Mouse (Mus musculus) urinary bladder, postnatal 25 days (tissue): ENCODE results near the gene Zfp593.

Experiments used
- DNase-seq: peaks from one replicate; pipeline ENCODE4 v3.0.0; 2022; ENCODE audit warnings: low spot score

The Zfp593 gene

GRCm38 (mm10) chr4:134222793-134223600 lies 22.4 kb downstream of the Zfp593 start:
- DNase-seq: no peak

DNA sequence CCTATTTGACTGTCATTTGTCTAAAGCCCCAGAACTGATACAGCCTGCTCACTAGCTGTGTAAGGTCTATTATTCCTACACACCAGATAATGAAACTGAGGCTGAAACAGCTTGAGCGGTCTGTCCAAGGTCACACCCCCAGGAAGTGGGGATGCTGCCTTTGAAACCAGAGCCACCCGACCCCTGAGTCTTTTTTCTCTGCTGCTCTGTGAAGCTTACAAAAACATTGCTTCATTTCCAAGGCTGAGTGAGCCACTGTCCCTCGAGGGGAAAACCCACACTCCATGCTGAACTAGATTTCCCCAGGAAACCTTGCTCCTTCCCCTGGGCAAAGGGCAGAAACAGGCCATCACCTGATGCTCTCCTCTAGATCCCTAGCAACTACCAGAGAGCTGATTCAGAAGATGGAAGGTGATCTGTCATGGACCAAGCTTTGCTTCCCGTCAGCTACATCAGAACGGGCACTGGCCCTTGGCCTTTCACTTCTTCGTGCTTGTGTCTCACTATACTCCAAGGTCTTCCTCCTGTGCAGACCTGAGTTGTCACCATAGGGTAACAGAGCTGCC lies 38.8 kb downstream of the Zfp593 start:
- no peak for DNase-seq

DNA sequence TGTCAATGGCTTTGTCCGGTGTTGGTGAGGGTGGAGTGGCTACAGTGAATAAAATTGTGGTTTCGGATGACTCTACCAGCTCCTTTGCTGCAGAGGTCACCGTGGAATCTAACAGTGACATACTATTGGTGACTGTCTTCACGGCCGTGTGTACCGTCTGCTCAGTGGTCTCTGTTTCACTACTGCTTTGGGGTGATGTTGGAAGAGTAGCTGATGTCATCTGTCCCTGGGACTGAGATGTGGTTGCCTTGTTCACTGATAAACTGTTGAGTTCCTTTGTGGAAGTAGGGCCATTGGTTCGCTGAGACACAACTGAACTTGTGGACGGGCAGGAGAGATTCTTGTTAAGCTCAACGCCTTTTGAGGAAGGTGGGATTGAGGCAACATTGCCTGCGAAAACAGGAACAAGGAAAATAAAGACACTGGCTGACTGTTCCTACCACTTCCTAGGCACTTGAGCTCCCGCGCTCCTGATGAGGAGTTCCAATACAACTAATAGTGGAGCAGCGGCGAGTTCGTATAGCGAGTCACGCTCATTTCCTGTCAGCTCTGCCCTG lies 42.0 kb downstream of the Zfp593 start:
- DNase-seq: no peak

DNA sequence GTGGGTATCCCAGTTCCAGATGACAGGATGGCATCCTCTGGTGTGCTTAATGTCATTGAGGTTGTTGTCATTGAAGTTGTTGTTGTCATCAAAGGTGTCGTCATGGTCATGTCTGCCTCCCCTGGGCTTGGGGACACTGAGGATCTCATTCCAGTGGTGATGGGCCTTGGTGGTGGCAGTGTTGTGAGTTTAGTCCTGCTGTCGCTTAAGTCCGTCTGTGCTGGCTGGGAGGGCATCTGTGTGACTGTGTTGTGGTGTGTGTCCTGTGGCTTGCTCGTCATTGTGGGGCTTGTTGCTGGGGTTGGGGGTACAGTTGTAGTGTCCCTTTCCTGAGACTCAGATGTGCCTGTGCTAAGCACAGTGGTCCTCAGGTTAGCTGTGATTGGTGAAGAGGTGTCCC lies 42.5 kb downstream of the Zfp593 start, which contains the start of gene Gm7534:
Gene Gm7534 (minus strand): TSS at position 101 of the 400 bp plus-strand sequence.
- DNase-seq: no peak

- DNase-seq: no peak
Measured at GRCm38 (mm10) chr4:134199371-134199770, 46.0 kb downstream of the Zfp593 start.
